Mouse (Mus musculus): ENCODE measurements around the gene Dolpp1. TPM values are rescaled to one million over a fixed set of nuclear protein-coding genes. Genes with fewer than 3 reads are reported as not detected.
A peak's percentile ranks its signal among the peaks of the same experiment; 100 is the strongest.

The Dolpp1 gene
- polyA plus RNA-seq, 1 experiment from 2014 or later: 41.7 TPM

GRCm38 (mm10) chr2:30356906-30357305 is 35.1 kb upstream of the Dolpp1 start:
- H3K27ac ChIP-seq (ENCODE audit: low read depth): no peak overlapping the region
- no peak overlapping the region for H3K4me2 ChIP-seq (ENCODE audit: low read length)
- no peaks in the 10 kb centered on the region for H3K27me3 ChIP-seq (replicated peaks; ENCODE audit: control insufficient read depth, insufficient read depth, low read length)
- ATAC-seq (replicated peaks; ENCODE audit: low FRiP score, low TSS enrichment, low read depth): no peak
- no peak for DNase-seq (ENCODE audit: low spot score)
- WGBS: 65% methylated on average over 9 of the region's 9 CpGs
- peaks cover 20% of the 10 kb centered on the region for H3K36me3 ChIP-seq (ENCODE audit: control insufficient read depth, insufficient read depth, low read length)
- H3K9me3 ChIP-seq (ENCODE audit: control insufficient read depth, low read length): no peaks in the 10 kb centered on the region
- peaks cover 26% of the 10 kb centered on the region for H3K4me1 ChIP-seq (replicated peaks; ENCODE audit: control insufficient read depth, insufficient read depth, low read length)
- no peak overlapping the region for H3K9ac ChIP-seq (ENCODE audit: low read length)
- no peak overlapping the region for H3K4me3 ChIP-seq (ENCODE audit: low read depth, low read length)

DNA sequence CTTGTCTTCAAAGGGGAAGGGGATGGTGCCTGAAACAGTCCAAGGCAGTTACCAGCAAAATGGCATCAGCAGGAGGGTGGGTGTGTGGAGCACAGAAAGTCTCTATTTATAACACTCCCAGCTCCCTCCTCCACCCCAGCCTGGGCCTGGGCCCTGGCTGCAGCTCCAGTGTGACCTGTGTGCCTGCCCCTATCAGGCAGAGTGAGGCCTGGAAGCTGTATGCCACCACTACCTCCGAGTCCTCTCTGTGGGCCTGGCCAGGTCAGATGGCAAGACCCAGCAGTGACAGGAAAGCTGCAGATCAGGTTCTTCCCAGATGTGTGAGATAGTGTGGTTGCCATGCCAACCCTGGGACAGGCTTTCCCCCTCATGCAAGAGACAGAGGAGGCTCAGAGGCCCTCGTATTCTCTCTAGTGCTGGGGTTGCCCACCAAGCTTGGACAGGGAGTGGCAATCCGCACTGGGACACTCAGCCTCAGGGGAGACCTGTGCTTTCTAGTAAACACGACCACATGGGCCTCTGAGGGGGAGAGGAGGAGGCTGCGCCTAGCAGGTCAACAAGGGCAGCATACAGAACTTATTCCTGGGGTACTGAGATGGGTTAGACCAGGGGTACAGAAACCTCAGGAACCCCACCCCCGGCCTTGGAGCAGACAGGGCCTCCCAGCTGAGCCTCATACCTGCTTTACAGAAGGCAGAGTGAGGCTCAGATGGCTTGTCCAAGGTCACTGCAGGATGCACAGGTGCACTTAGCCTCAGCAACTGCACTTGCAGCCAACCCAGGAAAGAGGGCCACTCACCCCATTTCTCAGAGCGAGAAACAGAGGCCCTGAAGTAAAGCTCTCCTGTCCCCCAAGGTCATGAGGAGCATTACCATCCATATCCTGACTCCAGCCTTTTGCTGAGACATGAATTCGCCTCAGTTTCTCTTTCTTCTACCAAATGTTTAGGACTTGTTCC is 34.2 kb upstream of the Dolpp1 start:
- peak overlapping the region; percentile 72 for H3K4me3 ChIP-seq (ENCODE audit: low read depth, low read length)
- peaks cover 18% of the 10 kb centered on the region for H3K36me3 ChIP-seq (ENCODE audit: control insufficient read depth, insufficient read depth, low read length)
- DNase-seq (ENCODE audit: low spot score) (peak; percentile 64), ATAC-seq (replicated peaks; ENCODE audit: low FRiP score, low TSS enrichment, low read depth) (peak; percentile 10; the same call in 1 of the 2 replicates)
- H3K9ac ChIP-seq (ENCODE audit: low read length): no peak overlapping the region; the same call in 1 of the 2 replicates
- H3K9me3 ChIP-seq (ENCODE audit: control insufficient read depth, low read length): no peaks in the 10 kb centered on the region
- 42% methylated on average over 8 of the region's 8 CpGs for WGBS
- H3K27ac ChIP-seq (ENCODE audit: low read depth): no peak overlapping the region
- no peaks in the 10 kb centered on the region for H3K27me3 ChIP-seq (replicated peaks; ENCODE audit: control insufficient read depth, insufficient read depth, low read length)
- H3K4me1 ChIP-seq (replicated peaks; ENCODE audit: control insufficient read depth, insufficient read depth, low read length): peaks cover 26% of the 10 kb centered on the region
- peak overlapping the region; percentile 88 for H3K4me2 ChIP-seq (ENCODE audit: low read length)

DNA sequence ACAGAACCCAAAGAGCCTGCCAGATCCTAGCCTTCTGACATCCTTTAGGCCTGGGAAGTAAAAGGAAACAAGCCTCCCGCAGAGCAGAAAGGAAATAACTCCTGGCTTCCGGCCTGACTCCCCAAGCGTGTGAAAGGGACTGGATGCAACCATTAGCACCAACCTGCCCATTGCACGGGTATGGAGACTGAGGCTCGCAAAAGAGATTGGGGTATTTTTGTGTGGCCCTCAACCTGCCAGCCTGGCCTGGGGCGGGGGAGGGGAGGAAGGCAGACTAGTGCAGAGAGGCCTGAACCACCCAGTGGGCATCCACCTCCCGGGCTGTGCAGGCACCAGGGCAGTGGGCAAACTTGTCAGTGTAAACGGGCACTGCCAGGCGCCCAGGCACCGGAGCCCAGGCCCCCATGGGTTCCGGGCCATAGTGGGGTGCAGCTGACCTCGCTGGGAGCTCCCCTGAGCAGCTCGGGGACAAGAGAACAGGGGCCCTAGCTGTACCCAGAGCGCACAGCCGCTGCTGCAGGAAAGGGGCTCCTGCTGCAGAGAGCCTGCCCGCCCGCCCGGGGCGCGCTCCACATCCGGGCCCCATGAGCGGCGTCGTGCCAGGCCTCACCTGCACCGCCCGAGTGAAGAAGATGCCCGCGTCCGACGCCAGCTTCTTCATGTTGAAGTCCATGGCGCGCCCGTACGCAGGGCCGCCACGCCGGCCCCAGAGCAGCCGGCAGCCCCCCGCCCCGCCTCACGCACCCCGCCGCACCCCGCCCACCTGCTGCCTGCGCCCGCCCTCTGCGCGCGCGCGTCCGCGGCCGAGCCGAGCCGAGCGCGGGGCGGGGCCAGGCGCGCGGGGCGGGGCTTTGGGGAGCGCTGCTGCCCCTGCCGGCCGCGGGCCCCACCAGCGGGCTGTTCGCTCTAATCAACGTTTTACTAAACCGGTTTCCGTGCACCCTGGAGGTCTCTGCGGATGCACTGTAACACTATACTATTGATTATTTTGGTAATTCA is 33.2 kb upstream of the Dolpp1 start, which contains the start of gene Sh3glb2:
TSS of gene Sh3glb2 (minus strand) at position 805 of the 999 bp plus-strand sequence.
- peak; percentile 88 for DNase-seq (ENCODE audit: low spot score)
- 2% methylated on average over 71 of the region's 73 CpGs for WGBS

DNA sequence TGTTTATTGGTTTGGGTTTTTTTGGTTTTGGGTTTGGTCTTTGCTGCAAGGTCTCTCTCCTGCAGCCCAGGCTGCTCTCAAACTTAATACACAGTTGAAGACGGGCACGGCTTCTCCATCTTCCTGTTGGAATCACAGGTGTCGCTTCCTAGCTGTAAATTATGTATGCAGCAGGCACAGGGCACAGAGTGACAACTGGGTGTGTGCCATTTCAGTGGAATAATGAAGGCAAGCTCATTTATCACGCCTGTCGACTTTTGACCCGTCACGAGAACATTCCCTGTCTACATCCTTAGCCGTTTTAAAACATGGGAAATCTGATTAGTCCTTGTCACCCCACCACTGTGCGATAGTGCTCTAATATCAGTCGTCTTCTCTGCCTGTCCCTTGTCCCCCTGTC is 31.4 kb upstream of the Dolpp1 start:
- DNase-seq (ENCODE audit: low spot score) (no peak), ATAC-seq (replicated peaks; ENCODE audit: low FRiP score, low TSS enrichment, low read depth) (no peak)
- 60% methylated on average over 10 of the region's 10 CpGs for WGBS
- Histone ChIP-seq H3K27ac (ENCODE audit: low read depth) (no peak overlapping the region), H3K4me3 (ENCODE audit: low read depth, low read length) (no peak overlapping the region), H3K9me3 (ENCODE audit: control insufficient read depth, low read length) (no peaks in the 10 kb centered on the region), H3K4me1 (replicated peaks; ENCODE audit: control insufficient read depth, insufficient read depth, low read length) (peaks cover 36% of the 10 kb centered on the region), H3K4me2 (ENCODE audit: low read length) (no peak overlapping the region), H3K9ac (ENCODE audit: low read length) (no peak overlapping the region), H3K27me3 (replicated peaks; ENCODE audit: control insufficient read depth, insufficient read depth, low read length) (no peaks in the 10 kb centered on the region), H3K36me3 (ENCODE audit: control insufficient read depth, insufficient read depth, low read length) (no peaks in the 10 kb centered on the region)

More for the DNA sequence above, 33.2 kb upstream of the Dolpp1 start, which contains the start of gene Sh3glb2:
- Histone ChIP-seq H3K36me3 (ENCODE audit: control insufficient read depth, insufficient read depth, low read length) (peaks cover 8% of the 10 kb centered on the region), H3K27me3 (replicated peaks; ENCODE audit: control insufficient read depth, insufficient read depth, low read length) (no peaks in the 10 kb centered on the region), H3K9ac (ENCODE audit: low read length) (peak within 1 kb of the TSS; percentile 69), H3K4me2 (ENCODE audit: low read length) (peak within 1 kb of the TSS; percentile 88), H3K27ac (ENCODE audit: low read depth) (peak within 1 kb of the TSS; percentile 43; the same call in 1 of the 2 replicates), H3K9me3 (ENCODE audit: control insufficient read depth, low read length) (no peaks in the 10 kb centered on the region), H3K4me1 (replicated peaks; ENCODE audit: control insufficient read depth, insufficient read depth, low read length) (peaks cover 26% of the 10 kb centered on the region), H3K4me3 (ENCODE audit: low read depth, low read length) (peak within 1 kb of the TSS; percentile 72)
- ATAC-seq (replicated peaks; ENCODE audit: low FRiP score, low TSS enrichment, low read depth): peak; percentile 66

DNA sequence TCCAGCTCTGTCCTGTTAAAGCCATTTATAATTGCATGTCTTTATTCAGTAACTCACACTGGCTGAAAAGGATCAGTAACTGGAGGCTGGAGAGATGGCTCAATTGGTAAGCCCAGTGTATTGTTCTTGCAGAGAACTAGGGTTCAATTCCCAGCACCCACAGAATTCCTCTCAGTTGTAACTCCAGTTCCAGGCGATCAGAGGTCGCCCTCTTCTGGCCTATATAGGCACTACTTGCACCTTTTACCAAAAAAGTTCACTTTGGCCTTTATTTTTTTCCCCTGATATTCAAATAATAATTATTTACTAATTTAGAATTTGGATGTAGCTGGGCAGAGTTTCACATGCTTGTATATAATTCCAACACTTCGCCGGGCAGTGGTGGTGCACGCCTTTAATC is 29.2 kb upstream of the Dolpp1 start:
- H3K4me3 ChIP-seq (ENCODE audit: low read depth, low read length): no peak overlapping the region
- ATAC-seq (replicated peaks; ENCODE audit: low FRiP score, low TSS enrichment, low read depth) (no peak), DNase-seq (ENCODE audit: low spot score) (no peak)
- no peaks in the 10 kb centered on the region for H3K9me3 ChIP-seq (ENCODE audit: control insufficient read depth, low read length)
- H3K9ac ChIP-seq (ENCODE audit: low read length): no peak overlapping the region
- H3K36me3 ChIP-seq (ENCODE audit: control insufficient read depth, insufficient read depth, low read length): peaks cover 8% of the 10 kb centered on the region
- no peak overlapping the region for H3K4me2 ChIP-seq (ENCODE audit: low read length)
- 74% methylated on average over 5 of the region's 5 CpGs for WGBS
- no peak overlapping the region for H3K27ac ChIP-seq (ENCODE audit: low read depth)
- peaks cover 23% of the 10 kb centered on the region for H3K4me1 ChIP-seq (replicated peaks; ENCODE audit: control insufficient read depth, insufficient read depth, low read length)
- H3K27me3 ChIP-seq (replicated peaks; ENCODE audit: control insufficient read depth, insufficient read depth, low read length): no peaks in the 10 kb centered on the region

GRCm38 (mm10) chr2:30363773-30364650 is 28.0 kb upstream of the Dolpp1 start, which contains the start of gene Miga2:
TSS of gene Miga2 (plus strand) at chr2:30364233.
- peak within 1 kb of the TSS; percentile 95 for H3K4me2 ChIP-seq (ENCODE audit: low read length)
- peak; percentile 98 for DNase-seq (ENCODE audit: low spot score)
- H3K9ac ChIP-seq (ENCODE audit: low read length): peak within 1 kb of the TSS; percentile 72
- H3K4me1 ChIP-seq (replicated peaks; ENCODE audit: control insufficient read depth, insufficient read depth, low read length): peaks cover 14% of the 10 kb centered on the region
- H3K27me3 ChIP-seq (replicated peaks; ENCODE audit: control insufficient read depth, insufficient read depth, low read length): no peaks in the 10 kb centered on the region
- WGBS: under 1% methylated on average over 54 of the region's 54 CpGs
- H3K36me3 ChIP-seq (ENCODE audit: control insufficient read depth, insufficient read depth, low read length): peaks cover 20% of the 10 kb centered on the region
- peak within 1 kb of the TSS; percentile 97 for H3K4me3 ChIP-seq (ENCODE audit: low read depth, low read length)
- H3K9me3 ChIP-seq (ENCODE audit: control insufficient read depth, low read length): no peaks in the 10 kb centered on the region
- peak; percentile 96 for ATAC-seq (replicated peaks; ENCODE audit: low FRiP score, low TSS enrichment, low read depth)
- 0 out of 2 replicates have a peak within 1 kb of the TSS, but pooled peaks have one; percentile 27 for H3K27ac ChIP-seq (ENCODE audit: low read depth)

DNA sequence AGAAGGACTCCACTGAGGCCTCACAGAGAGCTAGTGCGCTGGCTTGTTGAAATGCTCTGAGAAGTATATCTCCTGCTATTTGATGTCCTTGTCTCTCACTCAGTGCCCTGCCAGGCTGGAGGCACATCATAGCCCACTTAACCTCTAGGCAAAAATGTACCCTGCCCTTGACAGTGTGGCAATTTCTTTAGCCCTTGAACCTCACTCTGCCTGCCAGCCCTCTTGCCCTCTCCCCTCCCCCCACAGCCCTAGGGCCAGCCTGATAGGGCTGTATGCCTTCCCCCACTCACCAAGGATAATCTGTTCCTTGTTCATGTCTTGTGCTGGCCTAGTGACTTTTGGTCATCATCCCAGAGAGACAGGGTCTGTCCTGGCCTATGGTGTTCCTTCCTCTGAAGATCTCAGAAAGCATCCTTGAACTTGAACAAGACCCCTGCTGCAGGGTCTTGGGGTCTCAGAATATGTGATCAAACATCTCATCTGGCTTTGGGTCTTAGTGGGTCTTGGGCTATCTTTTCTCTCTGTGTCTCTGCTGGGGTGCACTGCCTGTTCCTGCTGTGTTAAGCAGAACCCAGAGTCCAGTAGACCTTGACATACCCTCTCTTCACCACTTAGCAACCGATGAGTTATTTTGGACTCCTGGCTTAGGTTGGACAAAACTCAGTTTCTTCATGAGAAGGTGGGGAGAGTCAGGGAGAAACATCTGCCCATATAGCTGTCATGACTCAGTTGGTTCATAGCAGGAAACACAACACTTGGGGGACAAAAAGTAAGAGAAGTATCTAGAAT is 26.6 kb upstream of the Dolpp1 start:
- no peak for DNase-seq (ENCODE audit: low spot score)
- 78% methylated on average over 2 of the region's 2 CpGs for WGBS
- Histone ChIP-seq H3K27ac (ENCODE audit: low read depth) (no peak overlapping the region), H3K4me1 (replicated peaks; ENCODE audit: control insufficient read depth, insufficient read depth, low read length) (peaks cover 10% of the 10 kb centered on the region), H3K27me3 (replicated peaks; ENCODE audit: control insufficient read depth, insufficient read depth, low read length) (no peaks in the 10 kb centered on the region), H3K4me2 (ENCODE audit: low read length) (peak overlapping the region; percentile 95), H3K36me3 (ENCODE audit: control insufficient read depth, insufficient read depth, low read length) (peaks cover 34% of the 10 kb centered on the region), H3K9ac (ENCODE audit: low read length) (peak overlapping the region; percentile 72), H3K4me3 (ENCODE audit: low read depth, low read length) (peak overlapping the region; percentile 97), H3K9me3 (ENCODE audit: control insufficient read depth, low read length) (no peaks in the 10 kb centered on the region)
- no peak for ATAC-seq (replicated peaks; ENCODE audit: low FRiP score, low TSS enrichment, low read depth)
